Mouse (Mus musculus): ENCODE measurements at regions not wholly inside any gene's neighbourhood (a gene's known extent, or its start where the extent isn't known, plus 50 kb on each side); places are given as distances from the start of the nearest gene placed in this dataset.
A peak's percentile ranks its signal among the peaks of the same experiment; 100 is the strongest.

DNA sequence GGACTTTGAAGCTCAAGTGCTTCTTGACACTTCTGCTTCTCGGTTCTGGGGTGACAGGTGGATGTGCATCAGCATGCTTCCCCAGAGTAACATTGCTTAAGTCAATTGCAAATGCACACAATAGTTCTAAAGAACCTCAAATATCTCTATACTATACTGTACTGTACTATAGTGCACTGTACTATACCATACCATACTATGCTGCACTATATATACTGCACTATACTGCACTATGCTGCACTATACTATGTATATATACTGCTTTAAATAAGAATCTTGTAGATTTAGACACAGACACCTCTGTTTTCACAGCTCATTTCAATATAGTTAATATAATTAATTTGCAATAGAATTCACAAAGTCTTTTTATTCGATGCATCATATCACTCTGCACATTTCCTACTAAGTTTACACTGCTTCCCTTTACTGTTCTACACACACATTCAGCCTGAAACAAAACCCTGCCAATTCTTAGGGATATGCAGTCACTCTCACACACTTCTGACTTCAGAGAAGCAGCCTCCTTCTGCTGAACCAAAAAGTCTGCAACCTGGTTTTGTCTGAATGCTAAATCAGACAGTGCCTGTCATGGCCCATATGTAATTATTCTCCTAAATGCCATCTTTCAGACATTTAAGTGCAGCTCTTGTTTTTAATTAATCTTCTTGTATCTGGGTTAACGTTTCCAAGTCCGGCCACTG lies 570.8 kb upstream of the Map3k7 start:
- no peak for DNase-seq (ENCODE audit: low spot score)

DNA sequence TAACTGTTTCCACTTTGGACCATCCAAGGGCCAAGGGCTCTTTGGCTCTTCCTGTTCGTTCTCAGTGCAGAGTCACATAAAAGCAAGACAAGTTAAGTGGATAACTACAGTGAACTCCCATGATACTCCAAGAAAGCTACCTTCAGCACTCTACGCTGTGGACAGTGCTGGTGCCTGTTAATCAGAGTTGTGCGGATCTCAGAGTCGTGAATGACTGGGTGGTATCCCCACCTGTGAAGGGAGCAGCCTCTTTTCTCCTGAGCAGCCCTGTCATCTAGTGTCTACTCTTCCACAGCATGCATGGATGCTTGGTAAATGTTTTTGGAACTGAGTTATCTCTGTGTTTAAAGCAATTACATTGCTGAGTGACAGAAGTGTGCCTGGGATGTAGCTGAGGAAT lies 568.4 kb upstream of the Map3k7 start:
- DNase-seq (ENCODE audit: low spot score), result no peak

DNA sequence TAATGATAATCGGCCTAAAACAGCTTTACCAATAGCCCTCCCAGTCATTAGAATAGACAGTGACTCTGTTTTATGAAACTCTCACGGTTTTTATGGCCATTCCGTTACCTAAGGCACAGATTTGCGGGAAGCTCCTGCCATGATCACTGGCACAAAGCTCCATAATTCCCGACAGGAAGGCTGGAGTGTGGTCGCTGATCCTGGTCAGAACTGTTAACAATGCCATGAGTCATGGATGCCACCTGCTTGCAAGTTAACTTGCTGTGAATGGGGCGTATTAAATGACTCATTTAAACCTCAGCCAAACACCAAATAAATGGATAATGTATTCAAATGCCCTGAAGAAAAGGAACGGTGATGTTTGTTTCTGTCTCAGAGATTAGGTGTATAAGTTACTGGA lies 559.9 kb upstream of the Map3k7 start:
- DNase-seq (ENCODE audit: low spot score), result no peak

DNA sequence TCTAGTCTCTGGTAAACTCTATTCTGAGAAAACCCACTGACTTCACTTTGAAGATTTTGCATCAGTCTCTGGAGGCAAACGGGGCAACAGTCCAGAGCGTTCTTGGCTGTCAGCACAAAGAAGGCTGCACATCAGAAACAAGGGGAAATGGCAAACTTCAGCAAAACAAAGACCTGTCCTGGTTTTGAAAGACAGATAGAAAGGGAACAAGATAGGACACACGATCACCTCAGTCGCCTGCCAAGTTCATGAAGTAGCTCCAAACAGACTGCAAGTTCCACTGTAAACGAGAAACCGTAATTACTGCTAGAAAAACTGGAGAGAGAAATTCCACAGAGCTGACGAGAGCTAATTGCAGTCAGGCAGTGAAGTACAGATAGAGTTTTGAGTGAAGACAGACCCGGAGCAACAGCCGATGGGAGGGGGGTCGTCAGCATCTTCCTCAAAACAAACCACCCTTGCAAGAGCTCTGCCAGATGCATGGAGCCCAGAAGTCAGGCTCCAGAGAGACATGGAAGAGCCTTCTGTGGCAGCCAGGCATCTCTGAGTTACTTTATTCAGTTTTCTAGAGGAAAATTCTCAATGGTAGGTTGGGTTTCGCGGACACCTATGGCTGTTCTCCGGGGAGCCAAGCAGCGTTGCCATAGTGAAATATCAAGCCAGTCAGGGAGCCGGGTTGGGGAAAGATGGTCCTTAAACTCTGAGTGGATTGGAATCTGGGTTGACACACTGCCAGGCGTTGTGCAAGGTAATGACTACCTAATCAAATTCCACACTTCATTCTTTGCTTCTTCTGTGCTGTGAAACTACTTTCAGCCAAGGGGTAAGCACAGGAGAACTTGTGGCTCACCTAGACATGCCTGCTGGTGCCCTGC lies 558.8 kb upstream of the Map3k7 start:
- peak; percentile 7 for DNase-seq (ENCODE audit: low spot score)

DNA sequence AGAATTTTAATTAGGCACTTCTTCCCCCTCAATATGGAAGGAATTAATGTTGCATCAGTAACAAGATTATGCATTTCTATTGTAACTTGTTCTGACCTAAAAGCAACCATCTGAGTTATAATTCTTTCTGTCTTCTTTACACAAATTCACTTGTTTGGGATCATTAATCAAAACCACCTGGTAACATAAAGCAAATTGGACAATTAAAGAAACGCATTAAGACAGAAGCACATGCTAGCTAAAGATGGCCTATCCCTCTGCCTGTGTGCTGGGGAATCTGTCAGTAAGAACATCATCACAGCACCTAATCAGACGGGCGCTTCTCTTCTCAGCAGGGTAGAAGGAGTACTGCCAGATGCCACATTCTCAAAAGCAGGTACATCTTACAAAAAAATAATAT lies 553.7 kb upstream of the Map3k7 start:
- DNase-seq (ENCODE audit: low spot score), result no peak

DNA sequence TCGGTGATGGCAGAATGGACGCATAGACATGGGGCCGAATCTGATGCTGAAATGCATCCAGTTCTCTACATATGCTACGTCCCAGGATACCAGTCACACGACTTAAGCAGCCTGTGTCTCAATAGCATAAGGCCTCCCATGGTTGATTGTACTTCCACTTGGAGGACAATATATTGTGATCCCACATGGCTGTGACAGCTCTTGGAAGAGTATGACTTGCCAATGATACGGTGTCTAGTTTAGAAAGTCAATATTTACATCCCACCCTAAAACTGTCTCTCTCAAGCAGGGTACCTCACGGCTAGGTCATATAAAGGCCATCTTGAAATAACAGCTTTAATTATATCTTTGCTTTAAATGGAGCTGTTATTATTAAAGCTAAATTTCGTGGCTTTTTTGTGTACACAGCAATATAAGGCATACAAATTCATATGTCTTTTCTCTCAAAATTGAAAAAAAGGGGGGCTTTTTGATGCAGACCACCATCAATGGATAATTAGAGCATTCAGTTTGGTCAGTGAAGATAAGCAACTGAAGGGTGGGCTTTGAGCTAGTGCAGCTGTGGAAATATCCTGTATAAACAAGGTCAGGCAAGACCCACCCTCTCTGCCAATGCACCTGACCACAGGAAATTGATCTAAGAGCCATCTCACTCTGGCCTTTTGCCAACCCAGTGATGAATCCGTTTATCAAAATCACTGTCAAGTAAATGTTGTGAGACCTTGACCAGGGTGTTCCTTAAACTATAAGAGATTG lies 551.9 kb upstream of the Map3k7 start:
- DNase-seq (ENCODE audit: low spot score), result no peak

DNA sequence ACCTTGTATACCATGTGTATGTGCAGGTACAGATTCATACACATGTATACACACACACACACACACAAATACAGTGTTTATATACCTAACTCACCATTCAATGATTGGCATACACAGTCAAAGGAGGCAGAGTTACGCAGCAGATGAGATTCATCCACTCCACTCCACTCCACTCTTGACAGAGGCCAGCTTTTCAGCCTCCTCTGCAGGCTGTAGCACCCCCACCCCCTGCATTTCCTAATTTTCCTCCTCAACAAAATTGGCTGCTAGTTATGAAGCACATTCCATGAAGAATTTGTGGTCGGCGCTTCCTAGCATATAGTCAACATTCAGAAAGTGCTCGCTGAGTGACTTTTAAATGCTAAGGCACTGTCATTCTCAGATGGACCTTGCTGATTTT lies 546.7 kb upstream of the Map3k7 start:
- no peak for DNase-seq (ENCODE audit: low spot score)

DNA sequence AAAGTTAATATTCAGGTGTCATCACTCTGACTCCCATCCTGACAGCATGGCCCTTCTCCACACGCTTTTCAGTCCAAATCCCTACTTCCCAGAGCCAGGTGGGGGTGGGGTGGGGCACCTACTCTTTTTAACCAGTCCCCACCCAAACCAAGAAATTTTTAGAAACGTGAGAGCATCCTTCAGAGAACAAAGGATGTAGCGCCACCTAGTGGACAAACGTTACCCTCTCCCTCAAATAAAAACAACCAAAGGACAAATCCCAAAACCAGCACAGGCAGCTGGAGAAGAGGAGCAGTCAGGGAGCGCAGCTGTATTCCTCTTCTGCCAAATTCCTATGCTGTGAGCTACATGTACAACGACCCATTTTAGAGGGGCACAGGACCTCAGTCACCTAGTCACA lies 544.7 kb upstream of the Map3k7 start:
- DNase-seq (ENCODE audit: low spot score), result peak; percentile 16

DNA sequence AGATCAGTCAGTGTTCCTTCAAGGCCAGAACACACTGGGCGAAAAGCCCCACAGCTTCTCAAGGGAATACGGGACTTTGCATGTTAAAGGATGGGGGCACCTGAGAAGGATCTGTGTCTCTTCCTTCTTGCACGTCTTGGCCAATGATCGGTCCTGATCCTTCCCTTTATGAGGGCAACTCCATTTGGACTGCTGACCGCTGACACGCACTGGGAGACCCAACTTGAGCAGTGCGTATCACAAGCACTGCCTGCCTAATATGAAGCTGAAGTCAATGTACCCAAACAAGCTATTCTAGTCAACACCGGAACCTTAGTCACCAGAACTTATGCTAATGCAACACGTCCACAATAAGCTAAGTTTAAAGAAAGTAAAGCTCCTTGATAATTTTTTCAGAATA lies 543.7 kb upstream of the Map3k7 start:
- no peak for DNase-seq (ENCODE audit: low spot score)

DNA sequence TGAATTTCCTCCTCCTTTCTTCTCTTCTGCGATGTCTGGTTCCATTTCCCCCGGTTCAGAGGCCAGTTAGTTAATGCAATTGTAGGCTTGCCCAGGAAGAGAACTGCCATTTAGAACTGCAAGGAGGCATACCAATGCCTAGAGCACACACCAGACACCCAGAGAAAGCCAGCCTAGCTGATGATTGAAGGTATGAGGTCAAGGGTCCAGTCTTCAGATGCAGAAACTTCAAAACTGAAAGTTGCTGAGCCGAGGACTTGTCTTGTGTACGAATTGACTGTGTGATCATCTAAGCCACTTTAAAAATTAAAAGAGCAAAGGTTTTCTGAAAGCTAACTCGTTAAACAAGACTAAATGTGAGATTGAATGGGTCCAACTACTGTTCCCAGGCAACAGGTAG lies 542.5 kb upstream of the Map3k7 start:
- no peak for DNase-seq (ENCODE audit: low spot score)

DNA sequence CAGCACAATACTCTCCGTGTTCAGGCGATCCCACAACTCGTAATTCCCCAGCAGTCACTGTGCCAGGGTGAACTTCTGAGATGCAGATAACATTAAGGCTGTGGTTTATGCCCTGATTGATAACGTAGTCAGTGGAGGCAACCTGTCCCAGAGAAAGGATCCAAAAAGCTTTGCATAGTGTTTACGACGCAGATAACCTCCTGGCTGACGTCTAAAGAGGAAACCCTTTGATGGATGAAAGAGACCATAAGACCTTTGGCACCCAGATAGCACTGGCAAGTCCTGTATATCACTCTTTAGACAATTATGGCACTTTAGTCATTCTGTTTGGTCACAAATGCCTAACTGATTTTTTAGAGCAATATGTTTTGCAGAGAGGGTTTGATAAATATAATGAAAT lies 538.8 kb upstream of the Map3k7 start:
- DNase-seq (ENCODE audit: low spot score), result no peak

DNA sequence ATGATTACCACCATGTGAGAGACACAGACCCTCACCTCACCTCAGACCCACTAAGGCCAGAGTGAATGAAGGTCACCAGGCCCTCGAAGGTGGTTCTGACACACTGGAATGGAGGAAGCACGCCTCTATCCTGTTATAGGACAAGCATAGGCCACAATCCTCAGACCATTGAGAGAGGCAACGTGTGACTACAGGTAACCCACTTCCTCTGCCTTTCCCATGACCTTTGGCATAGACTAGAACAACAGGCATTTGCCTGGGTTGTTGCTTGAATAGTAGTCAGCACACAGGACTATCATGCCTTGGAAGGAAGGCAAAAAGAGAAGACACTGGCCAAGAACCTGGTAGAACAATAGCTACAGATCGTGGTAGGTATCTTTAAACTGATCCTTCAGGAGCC lies 538.2 kb upstream of the Map3k7 start:
- no peak for DNase-seq (ENCODE audit: low spot score)

DNA sequence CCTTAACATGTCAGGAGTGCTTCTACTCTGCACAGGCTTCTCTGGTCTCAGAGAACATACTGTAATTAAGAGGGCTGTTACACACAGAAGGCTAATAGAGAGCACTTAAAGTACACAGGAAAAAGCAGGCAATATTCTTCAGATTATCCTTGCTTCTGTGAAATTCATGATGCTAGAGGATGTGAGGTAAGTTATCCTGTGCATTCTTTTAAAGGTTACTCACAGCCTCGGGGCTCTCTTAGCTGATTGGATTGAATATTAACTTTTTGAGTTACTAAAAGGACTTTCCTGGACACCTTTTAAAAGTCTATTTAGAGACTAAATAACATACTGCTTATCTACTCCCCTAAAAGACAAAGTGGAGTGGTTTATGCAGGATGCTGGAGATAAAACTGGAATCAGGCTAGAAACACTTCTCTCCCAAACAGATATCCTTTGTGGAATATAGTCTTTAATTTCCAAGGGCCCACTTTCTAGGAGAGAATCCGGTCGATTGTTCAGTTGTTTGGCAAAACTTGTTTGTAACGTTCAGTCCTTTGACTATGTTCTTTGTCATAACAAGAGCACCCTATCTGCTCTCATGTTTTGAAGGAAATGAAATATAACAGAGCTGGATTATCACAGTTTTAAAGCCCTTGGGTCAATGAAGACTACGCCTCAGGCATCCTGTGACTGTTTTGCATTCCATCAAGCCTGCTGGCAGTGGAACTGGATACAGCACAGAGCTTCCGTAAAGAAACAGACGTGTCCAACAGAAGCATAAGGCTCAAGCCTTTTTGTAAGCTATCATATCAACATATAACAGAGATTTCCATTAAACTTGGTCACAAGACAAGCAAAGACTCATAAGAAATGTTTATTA lies 537.5 kb upstream of the Map3k7 start:
- DNase-seq (ENCODE audit: low spot score), result no peak

DNA sequence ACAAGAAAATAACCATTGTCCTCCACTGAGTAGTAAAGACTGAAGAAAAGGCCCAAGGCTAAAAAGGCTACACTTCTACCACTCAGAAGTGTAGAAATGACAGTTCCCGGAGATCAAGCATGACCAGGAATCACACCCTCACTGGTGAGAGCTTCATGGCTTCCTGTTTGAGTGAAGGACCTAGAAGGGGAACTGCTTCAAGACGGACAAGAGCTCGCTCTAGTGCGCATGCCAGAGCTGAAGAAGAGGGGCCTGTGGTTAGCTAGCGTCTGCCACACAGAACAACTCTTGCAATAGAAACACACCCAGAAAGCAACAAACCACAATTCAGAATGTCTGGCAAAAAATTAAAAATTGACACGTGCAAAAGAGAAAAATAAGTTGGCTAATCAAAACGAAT lies 530.0 kb upstream of the Map3k7 start:
- no peak for DNase-seq (ENCODE audit: low spot score)

DNA sequence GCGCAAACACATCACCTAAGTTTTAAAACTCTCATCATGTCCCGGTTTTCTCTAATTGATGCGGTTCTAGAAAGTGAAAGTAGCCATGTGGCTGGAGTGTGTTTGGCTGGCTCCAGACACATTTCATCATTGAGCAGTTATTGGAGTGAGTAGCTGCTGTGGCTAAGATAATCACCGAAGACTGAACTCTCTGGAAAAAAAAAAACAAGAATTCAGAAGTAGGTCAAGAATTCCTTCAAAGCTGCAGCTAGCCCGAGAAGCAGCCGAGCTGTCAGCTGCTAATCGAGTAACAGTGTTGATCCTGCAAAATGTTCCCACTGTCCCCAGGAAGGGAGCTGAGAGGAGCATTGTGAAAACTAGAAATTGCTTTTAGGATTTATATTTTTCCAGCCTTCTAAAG lies 509.0 kb upstream of the Map3k7 start:
- DNase-seq (ENCODE audit: low spot score), result peak; percentile 25

DNA sequence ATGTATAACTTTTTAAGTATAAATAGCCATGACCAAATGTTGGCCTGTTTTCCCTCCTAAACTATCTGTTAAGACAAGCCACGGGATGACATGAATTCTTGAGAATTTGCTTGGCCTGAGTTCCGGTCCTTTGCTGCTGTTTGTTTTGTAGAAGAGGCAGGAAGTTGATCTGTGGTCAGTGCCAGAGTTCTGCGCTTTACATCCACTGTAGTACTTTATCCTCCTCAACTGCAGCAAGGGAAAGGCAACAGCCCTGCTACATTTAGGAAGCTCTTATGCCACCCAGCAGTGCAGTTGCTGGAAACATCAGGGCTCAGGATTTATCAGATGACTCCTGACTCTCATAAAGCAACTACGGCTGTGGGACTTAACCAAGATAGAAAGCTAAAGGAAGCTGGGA lies 508.4 kb upstream of the Map3k7 start:
- DNase-seq (ENCODE audit: low spot score), result peak; percentile 4

DNA sequence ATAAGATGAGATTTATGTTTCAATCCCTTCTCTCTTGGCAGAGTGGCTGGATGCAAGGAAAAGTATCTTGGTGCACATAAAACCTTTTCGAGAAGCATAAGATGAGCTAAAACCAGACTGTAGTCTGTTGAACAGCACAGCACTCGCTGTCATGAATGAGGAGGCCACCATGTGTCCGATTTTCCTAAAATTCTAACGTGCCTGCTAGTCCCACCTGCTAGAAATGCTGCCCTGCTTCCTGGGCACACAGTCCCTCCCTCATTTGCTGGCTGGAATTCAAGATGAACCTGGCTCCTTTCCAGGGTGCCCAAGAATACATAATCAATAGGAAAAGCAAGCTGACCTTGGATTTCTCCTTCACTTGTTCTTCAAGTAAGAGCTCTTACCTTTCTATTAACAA lies 501.4 kb upstream of the Map3k7 start:
- DNase-seq (ENCODE audit: low spot score), result no peak

DNA sequence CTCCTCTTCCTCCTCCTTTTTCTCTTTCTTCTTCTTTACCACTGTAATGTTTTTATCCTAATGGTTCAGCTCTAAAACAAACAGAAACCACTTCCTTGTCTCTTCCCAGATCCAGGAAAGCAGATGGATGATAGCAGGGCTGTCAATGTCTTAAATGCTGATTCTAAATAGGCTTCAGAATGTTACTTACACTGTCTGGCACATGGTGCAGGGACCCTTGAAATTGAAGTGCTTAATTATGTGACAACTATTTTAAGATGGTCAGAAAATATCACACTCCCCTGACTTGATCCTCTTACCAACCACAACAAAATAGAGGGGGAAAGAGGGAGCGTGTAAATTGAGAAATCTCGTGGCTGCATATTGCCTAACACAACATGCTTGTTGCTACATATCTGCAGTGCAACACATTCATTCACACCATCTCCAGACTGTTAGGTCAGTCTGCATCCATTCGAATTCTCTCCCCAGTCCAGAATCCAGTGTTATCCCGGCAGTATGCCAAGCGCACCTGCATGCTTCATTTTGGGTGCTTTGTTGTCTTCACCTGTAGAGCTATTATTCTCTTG lies 500.7 kb upstream of the Map3k7 start:
- DNase-seq (ENCODE audit: low spot score), result no peak

DNA sequence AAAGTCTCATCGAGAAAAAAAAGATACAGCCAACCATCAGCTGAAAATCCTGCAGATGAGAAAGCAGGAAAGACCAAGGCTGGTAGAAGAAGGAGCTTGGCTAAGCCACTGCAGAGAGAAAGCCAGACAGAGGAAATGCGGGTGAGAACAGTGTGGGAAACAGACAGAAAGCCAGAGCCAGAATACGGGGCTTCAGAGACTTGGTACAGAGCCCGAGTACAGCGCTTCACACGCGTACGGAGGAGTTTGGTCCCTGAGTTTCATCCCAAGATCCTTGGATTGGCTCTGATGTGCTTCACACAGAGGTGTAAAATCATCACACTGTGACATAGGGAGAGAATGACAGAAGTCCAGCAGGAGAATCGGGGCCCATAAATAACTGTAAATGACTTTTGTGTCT lies 495.6 kb upstream of the Map3k7 start:
- DNase-seq (ENCODE audit: low spot score), result no peak

DNA sequence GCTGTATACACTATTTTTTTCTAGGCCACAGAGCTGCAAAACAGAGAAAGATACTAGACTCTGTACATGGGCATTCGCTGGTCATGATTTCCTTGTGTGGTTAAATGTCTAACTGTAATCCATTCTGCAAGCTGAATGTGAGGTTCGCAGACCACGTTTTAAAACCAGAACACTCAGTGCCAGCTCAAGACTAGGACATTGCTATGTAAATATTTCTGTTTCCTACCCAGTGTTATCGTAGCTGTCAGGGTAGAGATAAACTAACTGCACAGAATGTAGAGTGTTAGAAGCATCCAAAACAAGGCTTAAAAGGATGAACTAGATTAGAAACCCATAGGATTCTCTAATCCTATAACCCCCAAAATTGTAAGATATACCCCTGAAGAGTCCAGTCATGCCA lies 494.1 kb upstream of the Map3k7 start:
- no peak for DNase-seq (ENCODE audit: low spot score)

DNA sequence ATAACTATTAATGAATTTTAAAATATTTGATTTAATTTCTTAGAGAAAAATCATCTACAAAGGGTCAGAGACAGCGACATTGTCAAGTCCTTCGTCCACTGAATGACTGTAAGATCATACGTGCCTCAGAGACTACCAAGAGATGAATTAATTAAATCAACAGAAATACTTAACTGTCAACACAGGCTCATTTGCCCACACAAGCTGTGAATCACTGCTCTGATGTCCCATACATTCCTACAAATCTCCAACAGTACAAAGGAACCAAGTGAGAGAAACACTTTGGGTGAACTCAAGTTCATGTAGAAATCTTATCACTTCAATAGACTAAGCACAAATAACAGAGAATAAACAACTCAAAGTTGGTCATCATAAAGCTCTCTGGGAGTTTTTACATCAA lies 471.4 kb upstream of the Map3k7 start:
- DNase-seq (ENCODE audit: low spot score), result no peak

DNA sequence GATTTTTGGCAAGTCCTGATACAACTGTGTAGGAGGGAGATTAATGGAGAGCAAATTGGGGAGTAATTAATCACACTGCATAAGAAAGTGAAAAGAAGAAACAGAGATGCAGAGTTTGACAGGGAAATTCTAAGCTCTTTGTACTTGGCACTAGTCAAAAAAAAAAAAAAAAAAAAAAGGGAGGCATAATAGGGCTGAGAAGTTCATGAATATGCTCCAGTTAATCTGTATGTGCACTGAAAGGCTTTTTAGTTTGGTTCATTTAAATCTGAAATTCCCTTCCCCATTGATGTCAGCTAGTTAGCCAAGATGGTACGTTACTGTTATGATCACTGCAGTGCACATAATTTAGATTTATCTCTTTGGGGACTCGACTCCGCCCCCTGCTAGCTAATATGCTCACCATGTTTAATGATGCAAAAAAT lies 470.8 kb upstream of the Map3k7 start:
- DNase-seq (ENCODE audit: low spot score), result no peak
